Mouse (Mus musculus) embryonic fibroblast, embryonic 13.5 days (primary cell): Measurements from ENCODE around the gene Apoc2.

ENCODE experiments used
- CTCF ChIP-seq: IDR thresholded peaks from 2 replicates; pipeline ENCODE4 v1.5.1; 2011; ENCODE audit warnings: mild to moderate bottlenecking, control low read depth, low read length, moderate library complexity, borderline replicate concordance; ENCODE audit not compliant: insufficient read depth
- POLR2A ChIP-seq: IDR thresholded peaks from 2 replicates; pipeline ENCODE4 v1.6.1; 2011; ENCODE audit warnings: low read depth, mild to moderate bottlenecking, control low read depth, low read length, moderate library complexity

GRCm38 (mm10) chr7:19671511-19671910 is 6.2 kb downstream of the Apoc2 start:
- no peak for TF ChIP-seq CTCF
- no peak for TF ChIP-seq POLR2A
